Mouse (Mus musculus) heart, embryonic 11.5 days (tissue): ENCODE results near the gene Hoxd4. TPM values are rescaled to one million over a fixed set of nuclear protein-coding genes. Genes with fewer than 3 reads are reported as not detected.

Source experiments
- ATAC-seq: fragments of 200-750 bp; cut with Nextera tagmentation; replicated peaks from 2 replicates; pipeline ENCODE4 v1.8.0; 2017; ENCODE audit warnings: moderate library complexity; ENCODE audit not compliant: insufficient number of reproducible peaks, low FRiP score, low TSS enrichment
- H3K27ac ChIP-seq: fragments of 300-500 bp; sonication (generic); 2 replicates; pipeline ENCODE4 v1.5.1; 2014; ENCODE audit warnings: mild to moderate bottlenecking, low read depth, low read length
- H3K27me3 ChIP-seq: fragments of 300-500 bp; sonication (generic); 2 replicates; pipeline ENCODE4 v1.6.1; 2014; ENCODE audit warnings: mild to moderate bottlenecking, low read length, mixed read lengths; ENCODE audit not compliant: control insufficient read depth, insufficient read depth
- H3K36me3 ChIP-seq: fragments of 300-500 bp; sonication (generic); 2 replicates; pipeline ENCODE4 v1.6.1; 2014; ENCODE audit warnings: mild to moderate bottlenecking, low read length, moderate library complexity, mixed read lengths; ENCODE audit not compliant: control insufficient read depth, insufficient read depth
- H3K4me1 ChIP-seq: fragments of 300-500 bp; sonication (generic); 2 replicates; pipeline ENCODE4 v1.6.1; 2014; ENCODE audit warnings: low read length; ENCODE audit not compliant: control insufficient read depth, insufficient read depth
- H3K4me2 ChIP-seq: fragments of 300-500 bp; sonication (generic); 2 replicates; pipeline ENCODE4 v1.6.1; 2014; ENCODE audit warnings: mild to moderate bottlenecking, moderate library complexity
- H3K4me3 ChIP-seq: fragments of 300-500 bp; sonication (generic); 2 replicates; pipeline ENCODE4 v1.5.1; 2014; ENCODE audit warnings: low read depth, low read length
- H3K9ac ChIP-seq: fragments of 300-500 bp; sonication (generic); 2 replicates; pipeline ENCODE4 v1.6.1; 2014; ENCODE audit warnings: mild to moderate bottlenecking, low read depth, low read length, moderate library complexity
- H3K9me3 ChIP-seq: fragments of 300-500 bp; sonication (generic); replicated peaks from 2 replicates; pipeline ENCODE4 v1.6.1; 2016; ENCODE audit warnings: low read length; ENCODE audit not compliant: control insufficient read depth
- WGBS: fragments of 180-500 bp; shearing (Covaris S2); extraction: QIAGEN DNeasy Blood & Tissue Kit; methylation state at CpG from one replicate; pipeline ENCODE4 v1.1.7; 2014; ENCODE audit not compliant: insufficient replicate concordance; 5-methylcytosine and 5-hydroxymethylcytosine counted together
- polyA plus RNA-seq: library from polyadenylated mRNA; unstranded; fragments of >200 nt; fragmentation: Nextera tagmentation; extraction: Ambion mirVana; gene quantifications from 2 replicates; pipeline ENCODE4 v1.2.1, GENCODE M21; 2014

Gene Hoxd4
- polyA plus RNA-seq, 1 experiment from 2014 or later: not detected

GRCm38 (mm10) chr2:74676376-74677052 is 35.2 kb upstream of the Hoxd4 start:
- Histone ChIP-seq H3K4me1 (no peaks in the 10 kb centered on the region), H3K36me3 (no peaks in the 10 kb centered on the region), H3K9ac (no peak overlapping the region), H3K27ac (no peak overlapping the region), H3K4me3 (no peak overlapping the region), H3K9me3 (no peaks in the 10 kb centered on the region), H3K27me3 (peaks cover 96% of the 10 kb centered on the region), H3K4me2 (no peak overlapping the region)
- no peak for ATAC-seq
- WGBS: 4% methylated on average over 9 of the region's 9 CpGs

GRCm38 (mm10) chr2:74677106-74677505 is 34.6 kb upstream of the Hoxd4 start:
- ATAC-seq: no peak
- Histone ChIP-seq H3K36me3 (no peaks in the 10 kb centered on the region), H3K4me1 (no peaks in the 10 kb centered on the region), H3K4me3 (no peak overlapping the region), H3K27ac (no peak overlapping the region), H3K9me3 (no peaks in the 10 kb centered on the region), H3K9ac (no peak overlapping the region), H3K27me3 (peaks cover 96% of the 10 kb centered on the region), H3K4me2 (no peak overlapping the region)
- 14% methylated on average over 2 of the region's 2 CpGs for WGBS

GRCm38 (mm10) chr2:74678891-74679595 is 32.7 kb upstream of the Hoxd4 start, which contains the start of gene Hoxd11:
Hoxd11 (plus strand) TSS chr2:74679557.
- Histone ChIP-seq H3K4me2 (no peak within 1 kb of the TSS; the same call in 1 of the 2 replicates), H3K36me3 (no peaks in the 10 kb centered on the region), H3K4me3 (no peak within 1 kb of the TSS), H3K9ac (no peak within 1 kb of the TSS), H3K27ac (no peak within 1 kb of the TSS), H3K9me3 (no peaks in the 10 kb centered on the region), H3K27me3 (peaks cover 97% of the 10 kb centered on the region), H3K4me1 (no peaks in the 10 kb centered on the region)
- no peak for ATAC-seq
- under 1% methylated on average over 15 of the region's 15 CpGs for WGBS

- no peak overlapping the region for H3K27ac ChIP-seq
- no peak overlapping the region; the same call in 1 of the 2 replicates for H3K4me2 ChIP-seq
- no peaks in the 10 kb centered on the region for H3K36me3 ChIP-seq
- no peak overlapping the region for H3K9ac ChIP-seq
- no peaks in the 10 kb centered on the region for H3K9me3 ChIP-seq
- H3K4me3 ChIP-seq: no peak overlapping the region
- WGBS: 1% methylated on average over 26 of the region's 26 CpGs
- H3K4me1 ChIP-seq: no peaks in the 10 kb centered on the region
- H3K27me3 ChIP-seq: peaks cover 97% of the 10 kb centered on the region
- no peak for ATAC-seq
These were observed 32.1 kb upstream of the Hoxd4 start for GRCm38 (mm10) chr2:74679596-74679971.

- H3K4me3 ChIP-seq: no peak overlapping the region
- H3K27ac ChIP-seq: no peak overlapping the region
- H3K9me3 ChIP-seq: no peaks in the 10 kb centered on the region
- H3K36me3 ChIP-seq: no peaks in the 10 kb centered on the region
- H3K4me1 ChIP-seq: no peaks in the 10 kb centered on the region
- 1% methylated on average over 22 of the region's 23 CpGs for WGBS
- H3K27me3 ChIP-seq: peaks cover 97% of the 10 kb centered on the region
- no peak for ATAC-seq
- H3K4me2 ChIP-seq: no peak overlapping the region; the same call in 1 of the 2 replicates
- H3K9ac ChIP-seq: no peak overlapping the region
These were observed 31.7 kb upstream of the Hoxd4 start for GRCm38 (mm10) chr2:74679980-74680379.

GRCm38 (mm10) chr2:74680561-74681398 is 30.9 kb upstream of the Hoxd4 start:
- Histone ChIP-seq H3K4me3 (no peak overlapping the region), H3K4me2 (no peak overlapping the region), H3K9ac (no peak overlapping the region), H3K27ac (no peak overlapping the region), H3K4me1 (no peaks in the 10 kb centered on the region), H3K9me3 (no peaks in the 10 kb centered on the region), H3K27me3 (peaks cover 96% of the 10 kb centered on the region), H3K36me3 (no peaks in the 10 kb centered on the region)
- ATAC-seq: no peak
- 2% methylated on average over 21 of the region's 21 CpGs for WGBS

- no peak for ATAC-seq
- no peak overlapping the region for H3K9ac ChIP-seq
- H3K4me1 ChIP-seq: no peaks in the 10 kb centered on the region
- H3K27ac ChIP-seq: no peak overlapping the region
- under 1% methylated on average over 76 of the region's 78 CpGs for WGBS
- peak overlapping the region; percentile 49 for H3K4me2 ChIP-seq
- H3K27me3 ChIP-seq: peaks cover 93% of the 10 kb centered on the region
- no peaks in the 10 kb centered on the region for H3K9me3 ChIP-seq
- no peaks in the 10 kb centered on the region for H3K36me3 ChIP-seq
- H3K4me3 ChIP-seq: peak overlapping the region; percentile 30
These were observed 29.9 kb upstream of the Hoxd4 start for GRCm38 (mm10) chr2:74681594-74682531.

GRCm38 (mm10) chr2:74682796-74683195 is 28.9 kb upstream of the Hoxd4 start:
- under 1% methylated on average over 45 of the region's 51 CpGs for WGBS
- H3K9ac ChIP-seq: no peak overlapping the region
- peak overlapping the region; percentile 30 for H3K4me3 ChIP-seq
- ATAC-seq: no peak
- no peak overlapping the region for H3K27ac ChIP-seq
- no peaks in the 10 kb centered on the region for H3K36me3 ChIP-seq
- no peaks in the 10 kb centered on the region for H3K9me3 ChIP-seq
- peak overlapping the region; percentile 49 for H3K4me2 ChIP-seq
- H3K4me1 ChIP-seq: no peaks in the 10 kb centered on the region
- peaks cover 94% of the 10 kb centered on the region for H3K27me3 ChIP-seq
